Mouse (Mus musculus) heart, adult 2 months (tissue): ENCODE measurements around the gene Pwp2.

Source experiments
- CTCF ChIP-seq: fragments of 200-600 bp; IDR thresholded peaks from 2 replicates; pipeline ENCODE4 v1.8.1; 2022; ENCODE audit warnings: antibody characterized with exemption, mild to moderate bottlenecking, moderate library complexity
- EP300 ChIP-seq: fragments of 200-500 bp; IDR thresholded peaks from 2 replicates; pipeline ENCODE4 v1.6.1; 2011; ENCODE audit warnings: low read depth, low read length, control low read depth; ENCODE audit not compliant: insufficient read depth
- POLR2A ChIP-seq: fragments of 200-500 bp; IDR thresholded peaks from 2 replicates; pipeline ENCODE4 v1.6.1; 2011; ENCODE audit warnings: mild to moderate bottlenecking, low read depth, low read length, control low read depth; ENCODE audit not compliant: insufficient read depth

DNA sequence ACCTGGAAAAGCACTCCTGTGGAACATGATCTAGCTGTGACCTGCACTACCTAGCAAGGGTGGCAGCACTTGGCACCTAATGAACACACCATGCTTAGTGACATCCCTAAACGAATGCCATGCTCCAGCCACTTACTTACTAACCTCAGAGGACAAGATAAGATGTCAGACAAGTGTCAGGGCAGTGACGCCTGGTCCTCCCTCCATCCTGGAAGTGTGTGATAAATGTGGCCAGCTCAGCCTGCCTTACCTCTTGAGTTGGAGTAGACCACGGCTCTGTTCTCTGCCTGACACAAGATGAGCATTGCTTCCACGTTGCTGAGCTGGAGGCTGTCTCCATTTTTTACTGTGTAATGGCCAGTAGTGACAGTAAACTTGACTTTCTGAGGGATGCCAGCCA lies 16.2 kb upstream of the Pwp2 start:
- TF ChIP-seq CTCF (no peak), POLR2A (no peak), EP300 (no peak)
